Mouse (Mus musculus): ENCODE results near the gene Cdkl4. TPM values are rescaled to one million over a fixed set of nuclear protein-coding genes. Genes with fewer than 3 reads are reported as not detected.

The Cdkl4 gene
- total and polyA plus RNA-seq, 3 experiments: 0.05 to 0.75 TPM; not detected in 1

DNA sequence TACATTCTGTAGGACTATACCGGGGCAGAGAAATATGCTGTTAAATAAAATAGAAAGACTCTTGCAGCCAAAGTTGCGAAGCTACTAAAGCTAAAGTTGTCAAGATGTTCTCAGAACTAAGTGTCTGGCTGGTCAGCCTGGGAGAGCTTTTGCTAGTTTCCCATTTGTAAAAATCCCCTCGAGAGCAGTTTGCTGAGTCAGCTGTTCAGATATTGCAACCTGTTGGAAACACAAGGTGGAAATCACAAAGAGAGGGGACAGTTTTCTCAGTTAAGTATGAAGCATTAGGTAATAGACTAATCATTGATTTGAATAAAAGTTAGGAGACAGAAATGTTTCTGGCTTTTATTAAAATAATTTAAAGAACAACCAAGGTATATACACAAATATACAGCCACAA, 54.4 kb downstream of the Cdkl4 start:
- H3K4me1 ChIP-seq (ENCODE audit: insufficient read depth, low read depth, low read length): peaks cover 3% of the 10 kb centered on the region; the same call in 1 of the 2 replicates
- no peaks in the 10 kb centered on the region for H3K36me3 ChIP-seq (replicated peaks)
- H3K4me3 ChIP-seq (ENCODE audit: low read depth, low read length): no peak overlapping the region
- peaks cover 13% of the 10 kb centered on the region for H3K27me3 ChIP-seq (ENCODE audit: insufficient read depth, low read length)
- DNase-seq (ENCODE audit: low spot score): no peak
- no peak for ATAC-seq (ENCODE audit: extremely low read depth, insufficient number of reproducible peaks, low FRiP score, poor library complexity, severe bottlenecking)
- TF ChIP-seq TAL1 (conservative IDR thresholded peaks at IDR 0.05; ENCODE audit: low read depth, low read length): no peak
- no peak for TF ChIP-seq CTCF (IDR thresholded peaks at IDR 0.05; ENCODE audit: low read depth, low read length)
- TF ChIP-seq POLR2AphosphoS5 (IDR thresholded peaks at IDR 0.05; ENCODE audit: insufficient replicate concordance, low read depth, low read length): no peak
- TF ChIP-seq GATA1 (IDR thresholded peaks at IDR 0.05; ENCODE audit: borderline replicate concordance, low read length): no peak
- TF ChIP-seq GATA2 (IDR thresholded peaks at IDR 0.05; ENCODE audit: borderline replicate concordance, low read depth, low read length): no peak
- no peaks in the 10 kb centered on the region for H3K9me3 ChIP-seq (replicated peaks)

GRCm38 (mm10) chr17:80522229-80522556, 55.4 kb downstream of the Cdkl4 start:
- no peak for TF ChIP-seq GATA2 (IDR thresholded peaks at IDR 0.05; ENCODE audit: borderline replicate concordance, low read depth, low read length)
- no peak for TF ChIP-seq CTCF (IDR thresholded peaks at IDR 0.05; ENCODE audit: low read depth, low read length)
- no peak for TF ChIP-seq GATA1 (IDR thresholded peaks at IDR 0.05; ENCODE audit: borderline replicate concordance, low read length)
- no peak for TF ChIP-seq TAL1 (conservative IDR thresholded peaks at IDR 0.05; ENCODE audit: low read depth, low read length)
- no peak for TF ChIP-seq POLR2AphosphoS5 (IDR thresholded peaks at IDR 0.05; ENCODE audit: insufficient replicate concordance, low read depth, low read length)

GRCm38 (mm10) chr17:80521521-80522228, 55.9 kb downstream of the Cdkl4 start:
- ATAC-seq (ENCODE audit: extremely low read depth, insufficient number of reproducible peaks, low FRiP score, poor library complexity, severe bottlenecking): no peak
- Histone ChIP-seq H3K36me3 (replicated peaks) (no peaks in the 10 kb centered on the region), H3K4me1 (ENCODE audit: insufficient read depth, low read depth, low read length) (peaks cover 7% of the 10 kb centered on the region; the same call in 1 of the 2 replicates), H3K4me3 (ENCODE audit: low read depth, low read length) (no peak overlapping the region), H3K27me3 (ENCODE audit: insufficient read depth, low read length) (peaks cover 13% of the 10 kb centered on the region), H3K9me3 (replicated peaks) (no peaks in the 10 kb centered on the region)
- DNase-seq (ENCODE audit: low spot score): no peak
- no peak for TF ChIP-seq POLR2AphosphoS5 (IDR thresholded peaks at IDR 0.05; ENCODE audit: insufficient replicate concordance, low read depth, low read length)
- no peak for TF ChIP-seq GATA1 (IDR thresholded peaks at IDR 0.05; ENCODE audit: borderline replicate concordance, low read length)
- TF ChIP-seq GATA2 (IDR thresholded peaks at IDR 0.05; ENCODE audit: borderline replicate concordance, low read depth, low read length): no peak
- TF ChIP-seq CTCF (IDR thresholded peaks at IDR 0.05; ENCODE audit: low read depth, low read length): no peak
- TF ChIP-seq TAL1 (conservative IDR thresholded peaks at IDR 0.05; ENCODE audit: low read depth, low read length): no peak

More at GRCm38 (mm10) chr17:80522229-80522556, 55.4 kb downstream of the Cdkl4 start:
- no peak overlapping the region for H3K4me3 ChIP-seq (ENCODE audit: low read depth, low read length)
- ATAC-seq (ENCODE audit: extremely low read depth, insufficient number of reproducible peaks, low FRiP score, poor library complexity, severe bottlenecking): no peak
- no peaks in the 10 kb centered on the region for H3K36me3 ChIP-seq (replicated peaks)
- H3K9me3 ChIP-seq (replicated peaks): no peaks in the 10 kb centered on the region
- peaks cover 7% of the 10 kb centered on the region; the same call in 1 of the 2 replicates for H3K4me1 ChIP-seq (ENCODE audit: insufficient read depth, low read depth, low read length)
- no peak for DNase-seq (ENCODE audit: low spot score)
- peaks cover 13% of the 10 kb centered on the region for H3K27me3 ChIP-seq (ENCODE audit: insufficient read depth, low read length)

DNA sequence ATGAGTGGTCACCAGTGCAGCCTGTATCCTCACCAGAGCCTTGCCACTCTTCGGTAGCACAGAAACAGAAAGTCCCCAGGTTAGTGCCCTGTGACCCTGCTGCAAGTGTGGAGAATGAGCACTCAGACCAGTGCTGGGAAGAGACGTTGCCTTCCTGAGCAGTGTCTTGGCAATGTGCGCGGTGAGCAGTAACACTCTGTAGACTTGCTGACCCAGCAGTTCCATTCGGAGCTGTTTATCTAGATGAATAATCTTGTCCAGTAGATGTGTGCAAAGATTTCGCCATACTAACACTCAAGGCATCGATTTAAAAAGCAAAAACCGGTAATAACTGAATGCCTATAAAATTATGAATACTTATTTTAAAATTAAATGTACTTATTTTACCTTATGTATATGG, 57.1 kb downstream of the Cdkl4 start:
- Histone ChIP-seq H3K4me3 (ENCODE audit: low read depth, low read length) (no peak overlapping the region), H3K36me3 (replicated peaks) (no peaks in the 10 kb centered on the region), H3K4me1 (ENCODE audit: insufficient read depth, low read depth, low read length) (peaks cover 10% of the 10 kb centered on the region; the same call in 1 of the 2 replicates), H3K27me3 (ENCODE audit: insufficient read depth, low read length) (peaks cover 9% of the 10 kb centered on the region), H3K9me3 (replicated peaks) (no peaks in the 10 kb centered on the region)
- ATAC-seq (ENCODE audit: extremely low read depth, insufficient number of reproducible peaks, low FRiP score, poor library complexity, severe bottlenecking) (no peak), DNase-seq (ENCODE audit: low spot score) (no peak)
- TF ChIP-seq GATA1 (IDR thresholded peaks at IDR 0.05; ENCODE audit: borderline replicate concordance, low read length) (no peak), GATA2 (IDR thresholded peaks at IDR 0.05; ENCODE audit: borderline replicate concordance, low read depth, low read length) (no peak), TAL1 (conservative IDR thresholded peaks at IDR 0.05; ENCODE audit: low read depth, low read length) (no peak), POLR2AphosphoS5 (IDR thresholded peaks at IDR 0.05; ENCODE audit: insufficient replicate concordance, low read depth, low read length) (no peak), CTCF (IDR thresholded peaks at IDR 0.05; ENCODE audit: low read depth, low read length) (no peak)

DNA sequence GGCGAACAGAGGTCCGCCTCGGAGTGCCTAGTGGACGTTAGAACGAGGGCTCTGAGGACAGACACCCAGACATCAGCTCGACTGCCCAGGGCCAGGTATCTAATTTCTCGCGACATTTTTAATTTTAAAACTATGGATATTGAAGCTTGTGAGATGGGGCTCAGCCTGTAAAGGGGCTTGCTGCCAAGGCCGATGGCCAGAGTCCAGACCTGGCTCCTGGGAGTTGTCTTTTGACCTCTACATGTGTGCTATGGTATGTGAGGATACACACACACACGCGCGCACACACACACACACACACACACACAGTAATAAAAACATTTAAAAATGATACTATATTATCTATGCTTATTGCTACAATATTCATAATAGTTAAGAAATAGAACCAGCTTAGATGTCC, 58.8 kb downstream of the Cdkl4 start:
- no peaks in the 10 kb centered on the region for H3K9me3 ChIP-seq (replicated peaks)
- H3K4me1 ChIP-seq (ENCODE audit: insufficient read depth, low read depth, low read length): peaks cover 20% of the 10 kb centered on the region
- H3K4me3 ChIP-seq (ENCODE audit: low read depth, low read length): no peak overlapping the region
- ATAC-seq (ENCODE audit: extremely low read depth, insufficient number of reproducible peaks, low FRiP score, poor library complexity, severe bottlenecking) (no peak), DNase-seq (ENCODE audit: low spot score) (no peak)
- H3K27me3 ChIP-seq (ENCODE audit: insufficient read depth, low read length): peaks cover 5% of the 10 kb centered on the region; the same call in 1 of the 2 replicates
- no peaks in the 10 kb centered on the region for H3K36me3 ChIP-seq (replicated peaks)
- no peak for TF ChIP-seq TAL1 (conservative IDR thresholded peaks at IDR 0.05; ENCODE audit: low read depth, low read length)
- TF ChIP-seq CTCF (IDR thresholded peaks at IDR 0.05; ENCODE audit: low read depth, low read length): no peak
- TF ChIP-seq GATA1 (IDR thresholded peaks at IDR 0.05; ENCODE audit: borderline replicate concordance, low read length): no peak
- no peak for TF ChIP-seq POLR2AphosphoS5 (IDR thresholded peaks at IDR 0.05; ENCODE audit: insufficient replicate concordance, low read depth, low read length)
- no peak for TF ChIP-seq GATA2 (IDR thresholded peaks at IDR 0.05; ENCODE audit: borderline replicate concordance, low read depth, low read length)

DNA sequence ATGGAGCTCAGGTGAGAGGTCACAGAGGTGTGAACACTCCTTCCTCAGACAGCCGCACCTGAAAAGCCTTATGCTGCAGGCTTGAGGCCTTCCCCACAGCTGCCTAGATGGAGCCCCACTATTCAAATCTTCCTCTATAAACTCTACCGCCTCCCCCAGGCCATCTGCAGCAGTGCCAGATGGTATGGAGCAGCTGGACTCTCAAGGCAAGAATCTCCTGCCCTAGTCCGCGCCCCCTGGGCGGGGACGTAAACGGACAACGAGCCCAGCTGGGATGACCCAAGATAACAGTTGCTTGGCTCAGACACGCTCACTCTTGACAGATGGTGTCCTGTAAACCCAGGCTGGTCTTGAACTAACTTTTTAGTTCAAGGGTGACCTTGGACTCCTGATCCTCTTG, 60.4 kb downstream of the Cdkl4 start:
- TF ChIP-seq GATA1 (IDR thresholded peaks at IDR 0.05; ENCODE audit: borderline replicate concordance, low read length) (no peak), POLR2AphosphoS5 (IDR thresholded peaks at IDR 0.05; ENCODE audit: insufficient replicate concordance, low read depth, low read length) (no peak), GATA2 (IDR thresholded peaks at IDR 0.05; ENCODE audit: borderline replicate concordance, low read depth, low read length) (no peak), CTCF (IDR thresholded peaks at IDR 0.05; ENCODE audit: low read depth, low read length) (no peak), TAL1 (conservative IDR thresholded peaks at IDR 0.05; ENCODE audit: low read depth, low read length) (no peak)
- DNase-seq (ENCODE audit: low spot score) (no peak), ATAC-seq (ENCODE audit: extremely low read depth, insufficient number of reproducible peaks, low FRiP score, poor library complexity, severe bottlenecking) (no peak)
- Histone ChIP-seq H3K9me3 (replicated peaks) (no peaks in the 10 kb centered on the region), H3K4me1 (ENCODE audit: insufficient read depth, low read depth, low read length) (peaks cover 29% of the 10 kb centered on the region), H3K27me3 (ENCODE audit: insufficient read depth, low read length) (peaks cover 4% of the 10 kb centered on the region; the same call in 1 of the 2 replicates), H3K4me3 (ENCODE audit: low read depth, low read length) (no peak overlapping the region), H3K36me3 (replicated peaks) (no peaks in the 10 kb centered on the region)
